Mouse (Mus musculus): Measurements from ENCODE around the gene Hmgn5. TPM values are rescaled to one million over a fixed set of nuclear protein-coding genes. Genes with fewer than 3 reads are reported as not detected.

Gene Hmgn5
- 22.8 and 26.5 TPM in 2 replicates for polyA plus RNA-seq (2016; fragmentation: Nextera tagmentation; extraction: Ambion mirVana)

- Histone ChIP-seq H3K4me1 (no peaks in the 10 kb centered on the region), H3K9me3 (replicated peaks) (no peaks in the 10 kb centered on the region), H3K36me3 (no peaks in the 10 kb centered on the region), H3K27me3 (ENCODE audit: low read depth, poor library complexity, severe bottlenecking) (no peaks in the 10 kb centered on the region), H3K4me3 (peak within 1 kb of the TSS; percentile 55), H3K27ac (replicated peaks) (peak within 1 kb of the TSS; percentile 80)
- WGBS: 25% methylated on average over 25 of the region's 25 CpGs
- peak; percentile 85 for DNase-seq (ENCODE audit: low spot score)
These were observed at the start of gene Hmgn5 for GRCm38 (mm10) chrX:109013283-109013682. Gene Hmgn5, minus strand, starts transcription at chrX:109013404.

GRCm38 (mm10) chrX:109047773-109048172 lies 34.6 kb upstream of the Hmgn5 start:
- H3K27ac ChIP-seq (replicated peaks): no peak overlapping the region
- no peak overlapping the region for H3K4me3 ChIP-seq
- H3K4me1 ChIP-seq: no peaks in the 10 kb centered on the region
- no peak for DNase-seq (ENCODE audit: low spot score)
- H3K36me3 ChIP-seq: no peaks in the 10 kb centered on the region
- no peaks in the 10 kb centered on the region for H3K9me3 ChIP-seq (replicated peaks)
- no peaks in the 10 kb centered on the region for H3K27me3 ChIP-seq (ENCODE audit: low read depth, poor library complexity, severe bottlenecking)
- WGBS: 56% methylated on average over 1 of the region's 1 CpGs

GRCm38 (mm10) chrX:109026224-109026623 lies 13.0 kb upstream of the Hmgn5 start:
- Histone ChIP-seq H3K27ac (replicated peaks) (no peak overlapping the region), H3K4me3 (no peak overlapping the region), H3K27me3 (ENCODE audit: low read depth, poor library complexity, severe bottlenecking) (no peaks in the 10 kb centered on the region), H3K36me3 (no peaks in the 10 kb centered on the region), H3K4me1 (no peaks in the 10 kb centered on the region), H3K9me3 (replicated peaks) (no peaks in the 10 kb centered on the region; the same call in 1 of the 2 replicates)
- WGBS: 60% methylated on average over 1 of the region's 1 CpGs
- no peak for DNase-seq (ENCODE audit: low spot score)

- H3K27me3 ChIP-seq (ENCODE audit: low read depth, poor library complexity, severe bottlenecking): no peaks in the 10 kb centered on the region
These were observed 7.7 kb upstream of the Hmgn5 start for GRCm38 (mm10) chrX:109020858-109021257.

GRCm38 (mm10) chrX:109014166-109014565 lies 962 bp upstream of the Hmgn5 start:
- WGBS: 37% methylated on average over 4 of the region's 4 CpGs
- no peaks in the 10 kb centered on the region for H3K4me1 ChIP-seq
- H3K36me3 ChIP-seq: no peaks in the 10 kb centered on the region
- no peaks in the 10 kb centered on the region for H3K9me3 ChIP-seq (replicated peaks)
- peak overlapping the region; percentile 77; the same call in 1 of the 2 replicates for H3K27ac ChIP-seq (replicated peaks)
- H3K27me3 ChIP-seq (ENCODE audit: low read depth, poor library complexity, severe bottlenecking): no peaks in the 10 kb centered on the region
- peak overlapping the region; percentile 55 for H3K4me3 ChIP-seq
- DNase-seq (ENCODE audit: low spot score): no peak

More at GRCm38 (mm10) chrX:109020858-109021257, 7.7 kb upstream of the Hmgn5 start:
- H3K4me1 ChIP-seq: no peaks in the 10 kb centered on the region
- H3K9me3 ChIP-seq (replicated peaks): no peaks in the 10 kb centered on the region; the same call in 1 of the 2 replicates
- no peaks in the 10 kb centered on the region for H3K36me3 ChIP-seq
- WGBS: 57% methylated on average over 2 of the region's 2 CpGs
- DNase-seq (ENCODE audit: low spot score): no peak
- H3K27ac ChIP-seq (replicated peaks): no peak overlapping the region
- no peak overlapping the region for H3K4me3 ChIP-seq

GRCm38 (mm10) chrX:109013686-109014085 lies 482 bp upstream of the Hmgn5 start:
- Histone ChIP-seq H3K36me3 (no peaks in the 10 kb centered on the region), H3K27me3 (ENCODE audit: low read depth, poor library complexity, severe bottlenecking) (no peaks in the 10 kb centered on the region), H3K4me1 (no peaks in the 10 kb centered on the region), H3K9me3 (replicated peaks) (no peaks in the 10 kb centered on the region), H3K4me3 (peak overlapping the region; percentile 55), H3K27ac (replicated peaks) (peak overlapping the region; percentile 77)
- WGBS: 11% methylated on average over 17 of the region's 17 CpGs
- no peak for DNase-seq (ENCODE audit: low spot score)

- Histone ChIP-seq H3K4me3 (peak overlapping the region; percentile 55), H3K4me1 (no peaks in the 10 kb centered on the region), H3K36me3 (0 out of 2 replicates have a peak, but pooled peaks cover under 1% of the 10 kb centered on the region), H3K27me3 (ENCODE audit: low read depth, poor library complexity, severe bottlenecking) (no peaks in the 10 kb centered on the region), H3K9me3 (replicated peaks) (no peaks in the 10 kb centered on the region), H3K27ac (replicated peaks) (peak overlapping the region; percentile 80)
- 22% methylated on average over 23 of the region's 23 CpGs for WGBS
- DNase-seq (ENCODE audit: low spot score): peak; percentile 59
These were observed 703 bp downstream of the Hmgn5 start for GRCm38 (mm10) chrX:109012371-109013031.

- H3K27ac ChIP-seq (replicated peaks): peak overlapping the region; percentile 80
- H3K4me3 ChIP-seq: peak overlapping the region; percentile 55
- no peaks in the 10 kb centered on the region for H3K4me1 ChIP-seq
- H3K9me3 ChIP-seq (replicated peaks): no peaks in the 10 kb centered on the region
- WGBS: 29% methylated on average over 13 of the region's 13 CpGs
- DNase-seq (ENCODE audit: low spot score): no peak
- no peaks in the 10 kb centered on the region for H3K27me3 ChIP-seq (ENCODE audit: low read depth, poor library complexity, severe bottlenecking)
- peaks cover 8% of the 10 kb centered on the region for H3K36me3 ChIP-seq
These were observed 1.5 kb downstream of the Hmgn5 start for GRCm38 (mm10) chrX:109011611-109012185.

GRCm38 (mm10) chrX:109001277-109001676 lies 11.9 kb downstream of the Hmgn5 start:
- DNase-seq (ENCODE audit: low spot score): no peak
- no peak overlapping the region for H3K27ac ChIP-seq (replicated peaks)
- WGBS: 74% methylated on average over 4 of the region's 4 CpGs

More at GRCm38 (mm10) chrX:109001277-109001676, 11.9 kb downstream of the Hmgn5 start:
- no peaks in the 10 kb centered on the region for H3K9me3 ChIP-seq (replicated peaks)
- H3K36me3 ChIP-seq: peaks cover 10% of the 10 kb centered on the region
- no peak overlapping the region for H3K4me3 ChIP-seq
- H3K27me3 ChIP-seq (ENCODE audit: low read depth, poor library complexity, severe bottlenecking): no peaks in the 10 kb centered on the region
- no peaks in the 10 kb centered on the region for H3K4me1 ChIP-seq

Other genes starting within 250 kb of the Hmgn5 start
- gene Brwd3, start 179.0 kb downstream of the Hmgn5 start, polyA plus RNA-seq (2016; fragmentation: Nextera tagmentation; extraction: Ambion mirVana): 2.8 and 3.4 TPM in 2 replicates
- gene Sh3bgrl, start 82.0 kb upstream of the Hmgn5 start, polyA plus RNA-seq (2016; fragmentation: Nextera tagmentation; extraction: Ambion mirVana): 148 and 175 TPM in 2 replicates
- gene Gm6377, start 183.4 kb upstream of the Hmgn5 start, polyA plus RNA-seq (2016; fragmentation: Nextera tagmentation; extraction: Ambion mirVana): 0.06 and 0.15 TPM in 2 replicates